Mouse (Mus musculus): ENCODE data around the gene Naa20. TPM values are rescaled to one million over a fixed set of nuclear protein-coding genes. Genes with fewer than 3 reads are reported as not detected.

The Naa20 gene
- polyA plus RNA-seq (2016; fragmentation: Nextera tagmentation; extraction: Ambion mirVana), result 136 and 149 TPM in 2 replicates

- no peaks in the 10 kb centered on the region for H3K27me3 ChIP-seq (ENCODE audit: insufficient read depth, poor library complexity, severe bottlenecking)
- H3K9me3 ChIP-seq, result no peaks in the 10 kb centered on the region
- H3K36me3 ChIP-seq, result peaks cover 17% of the 10 kb centered on the region
- no peak for DNase-seq (ENCODE audit: low spot score)
- peak within 1 kb of the TSS; percentile 98; the same call in 1 of the 2 replicates for H3K27ac ChIP-seq
- peaks cover 21% of the 10 kb centered on the region for H3K4me1 ChIP-seq (replicated peaks)
- peak within 1 kb of the TSS; percentile 96 for H3K4me3 ChIP-seq
- WGBS, result 84% methylated on average over 6 of the region's 6 CpGs
These were observed at the start of gene Naa20 for GRCm38 (mm10) chr2:145901861-145902260. Naa20 (plus strand) TSS chr2:145902099.

GRCm38 (mm10) chr2:145855831-145856230 is 46.1 kb upstream of the Naa20 start:
- Histone ChIP-seq H3K9me3 (no peaks in the 10 kb centered on the region), H3K4me3 (no peak overlapping the region), H3K4me1 (replicated peaks) (peaks cover 23% of the 10 kb centered on the region), H3K36me3 (no peaks in the 10 kb centered on the region), H3K27ac (no peak overlapping the region), H3K27me3 (ENCODE audit: insufficient read depth, poor library complexity, severe bottlenecking) (no peaks in the 10 kb centered on the region)
- 92% methylated on average over 9 of the region's 9 CpGs for WGBS
- DNase-seq (ENCODE audit: low spot score), result no peak

GRCm38 (mm10) chr2:145857864-145858263 is 44.0 kb upstream of the Naa20 start:
- Histone ChIP-seq H3K27ac (no peak overlapping the region), H3K27me3 (ENCODE audit: insufficient read depth, poor library complexity, severe bottlenecking) (no peaks in the 10 kb centered on the region), H3K4me1 (replicated peaks) (peaks cover 36% of the 10 kb centered on the region), H3K36me3 (no peaks in the 10 kb centered on the region), H3K9me3 (no peaks in the 10 kb centered on the region), H3K4me3 (no peak overlapping the region)
- DNase-seq (ENCODE audit: low spot score), result no peak
- 88% methylated on average over 8 of the region's 8 CpGs for whole genome bisulfite sequencing

GRCm38 (mm10) chr2:145859442-145859931 is 42.4 kb upstream of the Naa20 start:
- WGBS, result 58% methylated on average over 7 of the region's 7 CpGs
- Histone ChIP-seq H3K4me3 (peak overlapping the region; percentile 53; the same call in 1 of the 2 replicates), H3K27me3 (ENCODE audit: insufficient read depth, poor library complexity, severe bottlenecking) (no peaks in the 10 kb centered on the region), H3K36me3 (no peaks in the 10 kb centered on the region), H3K27ac (peak overlapping the region; percentile 86), H3K4me1 (replicated peaks) (peaks cover 36% of the 10 kb centered on the region), H3K9me3 (no peaks in the 10 kb centered on the region)
- no peak for DNase-seq (ENCODE audit: low spot score)

GRCm38 (mm10) chr2:145859932-145860801 is 41.7 kb upstream of the Naa20 start:
- peaks cover 36% of the 10 kb centered on the region for H3K4me1 ChIP-seq (replicated peaks)
- no peaks in the 10 kb centered on the region for H3K9me3 ChIP-seq
- H3K27me3 ChIP-seq (ENCODE audit: insufficient read depth, poor library complexity, severe bottlenecking), result no peaks in the 10 kb centered on the region
- DNase-seq (ENCODE audit: low spot score), result peak; percentile 68
- peak overlapping the region; percentile 53 for H3K4me3 ChIP-seq
- WGBS, result 11% methylated on average over 40 of the region's 40 CpGs
- peak overlapping the region; percentile 86 for H3K27ac ChIP-seq
- no peaks in the 10 kb centered on the region for H3K36me3 ChIP-seq

GRCm38 (mm10) chr2:145861193-145862123 is 40.4 kb upstream of the Naa20 start:
- Histone ChIP-seq H3K9me3 (no peaks in the 10 kb centered on the region), H3K4me3 (peak overlapping the region; percentile 53), H3K4me1 (replicated peaks) (peaks cover 36% of the 10 kb centered on the region), H3K27me3 (ENCODE audit: insufficient read depth, poor library complexity, severe bottlenecking) (no peaks in the 10 kb centered on the region), H3K27ac (peak overlapping the region; percentile 86), H3K36me3 (no peaks in the 10 kb centered on the region)
- no peak for DNase-seq (ENCODE audit: low spot score)
- 62% methylated on average over 8 of the region's 8 CpGs for WGBS

- H3K36me3 ChIP-seq, result no peaks in the 10 kb centered on the region
- 39% methylated on average over 10 of the region's 10 CpGs for WGBS
- H3K27me3 ChIP-seq (ENCODE audit: insufficient read depth, poor library complexity, severe bottlenecking), result no peaks in the 10 kb centered on the region
- H3K9me3 ChIP-seq, result no peaks in the 10 kb centered on the region
- DNase-seq (ENCODE audit: low spot score), result peak; percentile 40
- H3K27ac ChIP-seq, result peak overlapping the region; percentile 86
- H3K4me1 ChIP-seq (replicated peaks), result peaks cover 36% of the 10 kb centered on the region
- H3K4me3 ChIP-seq, result peak overlapping the region; percentile 53
These were observed 39.6 kb upstream of the Naa20 start for GRCm38 (mm10) chr2:145862206-145862817.

GRCm38 (mm10) chr2:145865344-145865743 is 36.6 kb upstream of the Naa20 start:
- no peak overlapping the region for H3K27ac ChIP-seq
- H3K4me1 ChIP-seq (replicated peaks), result peaks cover 24% of the 10 kb centered on the region
- no peak for DNase-seq (ENCODE audit: low spot score)
- 88% methylated on average over 3 of the region's 3 CpGs for WGBS
- H3K36me3 ChIP-seq, result no peaks in the 10 kb centered on the region
- no peaks in the 10 kb centered on the region for H3K27me3 ChIP-seq (ENCODE audit: insufficient read depth, poor library complexity, severe bottlenecking)
- no peaks in the 10 kb centered on the region for H3K9me3 ChIP-seq
- H3K4me3 ChIP-seq, result no peak overlapping the region

GRCm38 (mm10) chr2:145866238-145866637 is 35.7 kb upstream of the Naa20 start:
- H3K27me3 ChIP-seq (ENCODE audit: insufficient read depth, poor library complexity, severe bottlenecking), result no peaks in the 10 kb centered on the region
- DNase-seq (ENCODE audit: low spot score), result no peak
- no peaks in the 10 kb centered on the region for H3K9me3 ChIP-seq
- no peaks in the 10 kb centered on the region for H3K36me3 ChIP-seq
- H3K27ac ChIP-seq, result no peak overlapping the region
- H3K4me1 ChIP-seq (replicated peaks), result peaks cover 15% of the 10 kb centered on the region
- H3K4me3 ChIP-seq, result no peak overlapping the region
- WGBS, result 91% methylated on average over 3 of the region's 3 CpGs

GRCm38 (mm10) chr2:145866695-145867449 is 35.0 kb upstream of the Naa20 start:
- no peak overlapping the region for H3K4me3 ChIP-seq
- H3K27ac ChIP-seq, result no peak overlapping the region
- H3K9me3 ChIP-seq, result no peaks in the 10 kb centered on the region
- H3K36me3 ChIP-seq, result no peaks in the 10 kb centered on the region
- no peak for DNase-seq (ENCODE audit: low spot score)
- WGBS, result 93% methylated on average over 11 of the region's 11 CpGs
- peaks cover 8% of the 10 kb centered on the region for H3K4me1 ChIP-seq (replicated peaks)
- H3K27me3 ChIP-seq (ENCODE audit: insufficient read depth, poor library complexity, severe bottlenecking), result no peaks in the 10 kb centered on the region

GRCm38 (mm10) chr2:145871308-145871707 is 30.6 kb upstream of the Naa20 start:
- WGBS, result 97% methylated on average over 4 of the region's 4 CpGs
- Histone ChIP-seq H3K4me1 (replicated peaks) (no peaks in the 10 kb centered on the region), H3K27ac (no peak overlapping the region), H3K4me3 (no peak overlapping the region), H3K27me3 (ENCODE audit: insufficient read depth, poor library complexity, severe bottlenecking) (no peaks in the 10 kb centered on the region), H3K9me3 (no peaks in the 10 kb centered on the region), H3K36me3 (no peaks in the 10 kb centered on the region)
- DNase-seq (ENCODE audit: low spot score), result no peak

- no peak for DNase-seq (ENCODE audit: low spot score)
- Histone ChIP-seq H3K4me3 (no peak overlapping the region), H3K27me3 (ENCODE audit: insufficient read depth, poor library complexity, severe bottlenecking) (no peaks in the 10 kb centered on the region), H3K9me3 (no peaks in the 10 kb centered on the region), H3K4me1 (replicated peaks) (no peaks in the 10 kb centered on the region), H3K36me3 (no peaks in the 10 kb centered on the region), H3K27ac (no peak overlapping the region)
- WGBS, result 86% methylated on average over 1 of the region's 1 CpGs
These were observed 29.8 kb upstream of the Naa20 start for GRCm38 (mm10) chr2:145872099-145872498.
